Mouse (Mus musculus) ES-E14 (cell line): Measurements from ENCODE around the gene Mapkap1. TPM values are rescaled to one million over a fixed set of nuclear protein-coding genes. Genes with fewer than 3 reads are reported as not detected.

Experiments used
- DNase-seq: peaks from one replicate; pipeline ENCODE4 v3.0.0-alpha.2; 2013; ENCODE audit warnings: low read depth, low spot score
- H3K27ac ChIP-seq: 2 replicates; pipeline ENCODE4 v1.5.1; 2012; ENCODE audit warnings: low read depth, mild to moderate bottlenecking, low read length, moderate library complexity, mixed read lengths; ENCODE audit not compliant: poor library complexity, insufficient read depth, severe bottlenecking
- H3K36me3 ChIP-seq: 2 replicates; pipeline ENCODE4 v1.6.1; 2012; ENCODE audit warnings: mild to moderate bottlenecking, low read length, moderate library complexity, mixed read lengths; ENCODE audit not compliant: control insufficient read depth, poor library complexity, insufficient read depth, severe bottlenecking
- H3K4me1 ChIP-seq, 2 experiments: fragments of 150-350 bp in 1 of 2; sonication (generic) in 1 of 2; 2 replicates each; pipeline ENCODE4 v1.6.1; 2012; ENCODE audit warnings: low read length in 2 of 2, mild to moderate bottlenecking in 1 of 2, mixed read lengths in 1 of 2; ENCODE audit not compliant: control insufficient read depth in 2 of 2, insufficient read depth in 2 of 2, poor library complexity in 1 of 2
- H3K4me3 ChIP-seq, 2 experiments: fragments of 150-350 bp in 1 of 2; sonication (generic) in 1 of 2; 2 replicates each; pipeline ENCODE4 v1.5.1; 2012; ENCODE audit warnings: low read length in 2 of 2, low read depth in 1 of 2, mild to moderate bottlenecking in 1 of 2, mixed read lengths in 1 of 2; ENCODE audit not compliant: insufficient read depth in 1 of 2, poor library complexity in 1 of 2, severe bottlenecking in 1 of 2
- H3K9ac ChIP-seq: 2 replicates; pipeline ENCODE4 v1.6.1; 2012; ENCODE audit warnings: low read depth, mild to moderate bottlenecking, low read length, mixed read lengths; ENCODE audit not compliant: poor library complexity, insufficient read depth, severe bottlenecking
- H3K9me3 ChIP-seq: fragments of 150-350 bp; sonication (generic); 2 replicates; pipeline ENCODE4 v1.6.1; 2012; ENCODE audit warnings: low read depth, mild to moderate bottlenecking, low read length; ENCODE audit not compliant: control insufficient read depth, insufficient read depth
- CHD2 ChIP-seq: IDR thresholded peaks from 2 replicates; pipeline ENCODE4 v1.6.1; 2014; ENCODE audit warnings: mild to moderate bottlenecking, low read depth, low read length, inconsistent platforms
- HCFC1 ChIP-seq: IDR thresholded peaks from 2 replicates; pipeline ENCODE4 v1.6.1; 2012; ENCODE audit warnings: low read length, inconsistent platforms, borderline replicate concordance; ENCODE audit not compliant: insufficient read depth
- MAFK ChIP-seq: IDR thresholded peaks from 2 replicates; pipeline ENCODE4 v1.6.1; 2014; ENCODE audit warnings: mild to moderate bottlenecking, low read depth, low read length, inconsistent platforms; ENCODE audit not compliant: insufficient read depth
- ZC3H11A ChIP-seq: IDR thresholded peaks from 2 replicates; pipeline ENCODE4 v1.6.1; 2012; ENCODE audit warnings: low read depth, mild to moderate bottlenecking, inconsistent platforms, low read length, borderline replicate concordance
- ZNF384 ChIP-seq: IDR thresholded peaks from 2 replicates; pipeline ENCODE4 v1.6.1; 2012; ENCODE audit warnings: low read depth, low read length, inconsistent platforms
- in situ Hi-C, 2 experiments: fragments of 600-800 bp; cut with MboI; formaldehyde crosslinking; loops; one replicate each; pipeline ENCODE4 v1.15.1; 2025; ENCODE audit warnings: low sequenced_read_pairs in 2 of 2, inconsistent platforms in 1 of 2; ENCODE audit not compliant: unreplicated experiment in 2 of 2
- total RNA-seq: library from RNA; depleted of rRNA; stranded (reverse); fragments of 300-350 nt; gene quantifications from 2 replicates; pipeline ENCODE4 v1.2.3, GENCODE M21; 2012

Mapkap1 gene
- total RNA-seq, 1 experiment, result 47.3 TPM

DNA sequence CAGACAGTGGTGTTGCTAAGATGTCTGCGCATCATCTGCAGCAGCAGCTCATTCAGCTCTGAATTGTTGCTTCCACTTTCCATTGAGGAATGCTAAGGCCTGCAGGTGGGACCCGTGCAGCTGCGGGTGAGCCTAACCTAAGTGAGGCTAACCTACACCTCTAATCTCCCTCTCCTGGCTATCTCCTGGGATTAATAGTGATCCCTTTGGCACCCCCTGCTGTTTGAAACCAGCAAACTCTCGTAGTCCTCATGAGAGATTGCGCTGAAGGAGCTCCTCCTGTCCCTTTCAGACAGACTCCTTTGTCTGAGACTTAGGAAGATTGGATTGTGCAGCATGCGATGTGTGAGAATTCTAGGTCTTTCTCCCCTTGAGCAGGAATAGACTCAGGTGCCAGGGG, 113.0 kb downstream of the Mapkap1 start:
- no peak for TF ChIP-seq HCFC1
- no peak for TF ChIP-seq ZNF384
- TF ChIP-seq ZC3H11A, result no peak; the same call in 1 of the 2 replicates
- TF ChIP-seq CHD2, result no peak
- TF ChIP-seq MAFK, result no peak
- Histone ChIP-seq H3K4me3 (no peak overlapping the region), H3K36me3 (peaks cover 2% of the 10 kb centered on the region; the same call in 1 of the 2 replicates), H3K9ac (no peak overlapping the region), H3K27ac (no peak overlapping the region), H3K4me1 (no peaks in the 10 kb centered on the region), H3K9me3 (no peaks in the 10 kb centered on the region)
- in situ Hi-C loops, result no loop called here
- DNase-seq, result peak; percentile 57

DNA sequence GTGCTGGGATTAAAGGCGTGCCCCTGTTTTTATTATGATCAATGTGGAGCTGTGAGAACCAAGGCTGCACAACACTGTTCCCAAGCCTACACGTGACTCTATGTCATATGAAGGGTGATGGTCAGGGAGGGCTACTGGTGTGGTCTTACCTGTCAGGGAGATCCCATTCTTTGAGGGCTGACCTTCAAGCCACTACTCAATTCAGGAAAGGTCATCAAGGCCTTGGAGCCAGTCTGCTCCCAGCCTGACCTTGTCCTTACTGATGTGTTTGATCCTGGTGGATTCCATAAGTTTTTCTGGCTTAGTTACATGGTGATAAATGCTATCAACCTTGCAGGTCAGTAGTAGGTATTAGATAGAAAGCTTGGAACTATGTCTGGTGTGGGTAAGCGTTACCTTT, 114.8 kb downstream of the Mapkap1 start:
- in situ Hi-C loops, result no loop called here
- TF ChIP-seq ZNF384, result no peak
- no peak for TF ChIP-seq MAFK
- no peak for TF ChIP-seq ZC3H11A
- no peak for TF ChIP-seq HCFC1
- TF ChIP-seq CHD2, result no peak
- no peak overlapping the region for H3K4me3 ChIP-seq
- DNase-seq, result no peak
- H3K36me3 ChIP-seq, result peaks cover 2% of the 10 kb centered on the region; the same call in 1 of the 2 replicates
- H3K4me1 ChIP-seq, result no peaks in the 10 kb centered on the region
- H3K9ac ChIP-seq, result no peak overlapping the region
- H3K9me3 ChIP-seq, result no peaks in the 10 kb centered on the region
- H3K27ac ChIP-seq, result no peak overlapping the region

DNA sequence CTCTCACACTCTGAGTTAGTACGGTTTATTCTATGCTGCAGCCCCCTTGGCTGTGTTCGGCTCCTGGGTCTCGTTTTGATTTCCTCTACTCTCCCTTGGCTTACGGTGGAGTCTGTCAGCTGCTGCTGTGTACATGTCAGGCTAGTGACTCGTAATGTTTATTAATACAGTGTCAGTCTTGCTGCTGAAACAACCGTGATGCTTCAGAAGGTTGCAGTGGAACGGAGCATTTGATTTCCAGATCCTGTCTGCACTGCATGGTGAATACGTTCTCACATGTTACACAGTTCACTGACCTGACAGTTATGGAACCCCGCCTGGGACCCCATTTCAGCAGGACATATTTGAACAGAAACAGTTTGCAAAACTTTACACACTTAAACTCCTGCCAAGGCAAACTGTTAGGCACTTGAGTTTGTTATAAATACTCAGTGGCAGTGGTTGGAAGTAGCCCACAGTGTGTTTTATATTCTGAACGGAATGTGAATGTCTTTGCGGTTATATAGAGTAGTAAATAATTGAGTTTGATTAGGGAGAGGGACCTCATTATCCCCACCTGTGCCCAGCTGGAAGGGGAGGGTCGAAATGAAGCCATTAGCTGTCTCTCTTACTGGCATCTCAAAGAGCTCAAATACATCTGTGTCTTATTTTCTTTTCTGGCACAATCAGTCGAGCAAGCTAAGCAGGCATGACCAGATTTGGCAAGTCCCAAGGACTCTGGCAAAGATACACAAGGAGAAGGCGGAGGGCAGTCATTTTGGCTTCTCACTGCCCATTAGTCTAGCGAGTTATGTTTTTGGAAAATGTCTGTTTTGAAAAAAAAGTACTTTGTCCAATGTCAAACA, 120.2 kb downstream of the Mapkap1 start:
- Histone ChIP-seq H3K36me3 (peaks cover 2% of the 10 kb centered on the region; the same call in 1 of the 2 replicates), H3K9ac (no peak overlapping the region), H3K4me1 (no peaks in the 10 kb centered on the region), H3K9me3 (no peaks in the 10 kb centered on the region), H3K27ac (no peak overlapping the region), H3K4me3 (no peak overlapping the region)
- in situ Hi-C loops, result no loop called here
- TF ChIP-seq MAFK, result no peak
- TF ChIP-seq ZC3H11A, result no peak
- TF ChIP-seq ZNF384, result no peak
- TF ChIP-seq CHD2, result no peak
- no peak for TF ChIP-seq HCFC1
- DNase-seq, result no peak

DNA sequence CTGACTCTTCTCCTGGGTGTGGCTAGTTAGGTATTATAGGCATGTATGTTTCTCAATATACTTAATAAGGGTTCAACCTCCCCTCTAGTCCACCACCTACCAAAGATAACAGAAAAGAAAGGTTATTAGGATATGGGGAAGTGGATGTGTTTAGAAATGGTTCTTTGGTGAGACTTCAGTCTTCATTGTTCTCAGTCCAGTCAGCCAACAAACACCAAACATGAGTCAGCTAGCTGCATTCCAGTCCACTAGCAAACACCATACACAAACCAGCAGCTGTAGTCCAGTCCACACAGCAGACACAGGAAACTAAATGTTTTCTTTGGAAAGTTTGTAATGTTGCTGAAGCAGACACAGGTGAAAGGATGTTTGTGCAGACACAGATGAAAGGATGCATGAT, 121.9 kb downstream of the Mapkap1 start:
- Histone ChIP-seq H3K27ac (no peak overlapping the region), H3K4me3 (no peak overlapping the region), H3K9me3 (no peaks in the 10 kb centered on the region), H3K4me1 (no peaks in the 10 kb centered on the region), H3K9ac (no peak overlapping the region), H3K36me3 (no peaks in the 10 kb centered on the region)
- no peak for DNase-seq
- TF ChIP-seq CHD2 (no peak), ZC3H11A (no peak), HCFC1 (no peak), ZNF384 (no peak), MAFK (no peak)
- in situ Hi-C loops, result no loop called here

DNA sequence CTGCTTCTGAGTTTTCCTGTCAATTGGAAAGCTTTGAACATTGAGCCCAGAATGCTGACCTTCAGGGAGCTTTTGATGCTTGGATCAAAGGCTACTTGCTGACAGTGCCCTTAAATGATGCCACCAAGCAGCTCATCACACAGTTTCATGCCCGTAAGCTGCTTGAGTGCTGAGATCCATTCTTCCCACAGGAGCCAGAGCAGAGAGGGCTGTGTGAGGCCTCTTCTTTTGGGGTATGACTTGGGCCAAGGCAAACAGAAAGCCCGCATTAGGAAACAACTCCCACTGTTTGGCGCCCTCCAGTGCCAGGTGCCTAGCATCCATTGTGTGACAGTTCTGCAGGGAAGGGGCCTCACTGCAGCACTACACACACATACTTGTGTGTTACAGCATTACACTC, 123.5 kb downstream of the Mapkap1 start:
- H3K9ac ChIP-seq, result no peak overlapping the region
- in situ Hi-C loops, result no loop called here

More for the DNA sequence above, 123.5 kb downstream of the Mapkap1 start:
- H3K4me1 ChIP-seq, result no peaks in the 10 kb centered on the region
- no peak overlapping the region for H3K4me3 ChIP-seq
- H3K27ac ChIP-seq, result no peak overlapping the region
- H3K9me3 ChIP-seq, result no peaks in the 10 kb centered on the region
- TF ChIP-seq ZNF384 (no peak), HCFC1 (no peak), ZC3H11A (no peak), CHD2 (no peak), MAFK (no peak)
- H3K36me3 ChIP-seq, result no peaks in the 10 kb centered on the region; the same call in 1 of the 2 replicates
- DNase-seq, result no peak
